Mouse (Mus musculus) ZHBTc4 (cell line): ENCODE measurements at regions not wholly inside any gene's neighbourhood (a gene's known extent, or its start where the extent isn't known, plus 50 kb on each side); places are given as distances from the start of the nearest gene placed in this dataset.

Source experiments
- DNase-seq: peaks from one replicate; pipeline ENCODE4 v3.0.0-alpha.2; 2011; ENCODE audit warnings: low read depth, low spot score

DNA sequence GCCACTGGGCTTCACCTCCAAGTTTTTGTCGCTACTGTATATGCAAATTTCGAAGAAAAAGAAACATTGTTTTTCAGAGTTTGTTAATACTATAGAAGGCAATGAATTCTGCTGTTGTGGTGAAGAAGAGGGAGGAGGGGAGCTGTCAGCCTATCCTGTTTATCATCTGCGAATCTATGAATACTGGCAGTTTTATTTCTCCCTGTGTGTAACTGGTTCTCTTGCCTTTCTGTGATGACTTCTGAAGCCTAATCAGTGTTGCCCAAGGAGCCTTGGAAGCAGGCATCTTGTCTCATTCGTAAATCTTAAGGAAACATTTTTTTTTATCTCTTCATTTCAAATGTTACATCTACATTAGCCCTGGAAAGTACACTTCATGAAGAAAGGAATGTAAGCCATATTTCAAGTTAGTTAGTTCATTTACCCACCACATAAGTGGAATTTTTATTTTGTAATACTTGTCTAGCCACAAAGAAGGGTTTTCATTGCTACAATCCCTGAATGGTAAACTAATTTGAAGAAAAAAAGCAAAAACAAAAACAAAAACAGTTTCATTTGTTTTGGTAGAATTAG lies 251.5 kb upstream of the Fn1 start:
- no peak for DNase-seq

DNA sequence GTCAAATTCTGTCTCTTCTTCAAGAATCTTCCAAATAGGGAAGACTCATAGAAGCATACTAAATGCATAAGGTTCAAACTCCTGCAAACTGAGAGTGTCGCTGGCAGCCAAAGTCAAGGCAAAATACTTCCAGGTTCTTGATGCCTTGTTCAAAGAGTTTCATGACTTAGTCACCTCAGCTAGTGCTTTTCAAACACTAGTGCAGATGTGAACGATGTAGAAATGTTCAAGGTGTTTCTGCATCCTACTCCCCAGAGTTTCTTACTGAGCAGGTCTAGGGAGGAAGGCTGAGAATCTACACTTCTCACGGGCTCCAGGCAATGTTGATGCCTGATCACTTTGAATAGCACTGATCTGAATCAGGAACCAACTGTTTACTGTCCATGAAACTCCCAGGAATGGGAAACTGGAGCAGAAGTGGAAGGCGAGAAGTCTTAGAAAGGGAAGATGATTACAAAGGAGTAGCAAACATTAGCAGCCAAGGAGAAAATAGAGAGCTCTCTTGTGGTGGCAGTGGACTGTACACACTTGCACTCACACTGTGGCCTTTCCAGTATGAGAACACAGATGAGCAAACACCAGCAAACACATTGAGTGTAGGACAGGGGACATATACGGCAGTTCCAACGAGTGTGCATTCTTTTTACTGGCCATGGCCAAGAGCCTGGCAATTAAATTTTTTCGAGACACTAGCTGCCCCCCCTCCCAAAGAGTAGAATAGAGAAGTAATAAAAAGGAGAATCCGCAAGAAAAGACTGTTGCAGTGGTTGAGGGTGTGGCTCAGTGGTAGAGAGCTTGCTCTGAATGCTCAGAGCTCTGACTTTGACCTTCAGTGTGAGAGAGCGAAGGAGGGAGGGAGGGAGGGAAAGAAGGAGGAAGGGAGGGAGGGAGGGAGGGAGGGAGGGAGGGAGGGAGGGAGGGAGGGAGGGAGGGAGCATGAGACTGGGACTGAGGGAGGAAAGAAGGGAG lies 247.4 kb upstream of the Fn1 start:
- no peak for DNase-seq

DNA sequence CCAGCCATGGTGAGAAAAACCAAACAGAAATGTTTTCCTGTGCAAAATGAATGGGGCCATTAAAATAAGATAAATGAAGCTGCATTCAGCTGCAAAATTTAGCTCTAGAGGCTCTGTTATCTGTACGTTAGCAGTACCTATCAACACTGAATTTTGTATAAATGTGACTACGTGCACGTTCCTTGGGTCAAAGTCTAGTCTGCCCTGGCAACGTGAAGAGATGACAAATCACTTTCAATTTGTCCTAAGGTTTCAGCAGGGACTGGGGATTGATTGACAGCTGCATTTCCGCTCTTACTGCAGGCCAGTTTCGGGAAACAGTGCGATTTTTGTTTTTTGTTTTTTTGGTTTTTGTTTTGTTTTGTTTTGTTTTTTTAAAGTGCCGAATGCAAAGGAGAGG lies 246.1 kb upstream of the Fn1 start:
- no peak for DNase-seq

DNA sequence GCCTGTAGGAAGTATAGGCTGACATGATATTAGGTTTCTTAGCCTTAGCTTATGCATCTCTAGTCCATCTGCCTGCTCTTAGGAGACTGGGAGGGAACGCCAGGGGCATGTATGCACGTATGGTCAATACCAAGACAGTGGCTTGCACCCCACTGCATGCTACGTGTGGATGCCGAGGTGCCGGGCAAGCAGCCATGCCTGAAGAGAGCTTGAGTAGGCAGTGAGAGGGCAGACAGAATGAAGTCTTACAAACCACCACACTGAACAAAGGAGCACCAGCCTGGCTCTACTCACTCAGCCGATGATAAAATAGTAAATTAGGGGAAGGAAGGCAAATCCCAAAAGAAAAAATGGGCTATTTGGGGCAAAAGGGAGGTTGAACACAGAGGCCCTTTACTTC lies 245.2 kb upstream of the Fn1 start:
- no peak for DNase-seq

DNA sequence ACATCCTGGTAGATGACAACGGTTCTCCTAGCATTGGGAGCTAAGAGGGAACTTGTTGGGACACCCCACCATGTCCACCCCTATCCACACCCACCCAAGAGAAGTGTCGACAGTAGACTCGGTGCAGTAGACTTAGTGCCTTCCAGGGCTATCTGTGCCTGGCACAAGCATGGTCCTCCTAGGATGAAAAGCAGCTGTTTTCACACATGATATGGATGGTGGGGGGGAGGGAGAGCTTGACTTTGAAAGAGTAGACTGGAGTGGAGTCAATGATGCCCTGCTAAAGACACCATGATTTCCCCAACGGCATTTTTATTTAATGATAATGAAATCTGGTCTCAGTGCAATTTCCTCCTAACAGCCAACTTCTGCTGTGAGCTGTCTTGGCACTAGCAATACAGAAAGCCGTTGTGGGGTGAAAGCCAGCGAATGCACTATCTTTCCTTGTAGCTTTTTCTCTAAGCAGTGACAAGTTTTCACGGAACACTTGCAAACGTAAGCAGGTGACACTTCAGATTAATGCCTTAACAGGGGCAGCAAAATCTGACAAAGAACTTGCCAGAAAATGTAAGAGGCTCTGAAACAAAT lies 244.6 kb upstream of the Fn1 start:
- no peak for DNase-seq

DNA sequence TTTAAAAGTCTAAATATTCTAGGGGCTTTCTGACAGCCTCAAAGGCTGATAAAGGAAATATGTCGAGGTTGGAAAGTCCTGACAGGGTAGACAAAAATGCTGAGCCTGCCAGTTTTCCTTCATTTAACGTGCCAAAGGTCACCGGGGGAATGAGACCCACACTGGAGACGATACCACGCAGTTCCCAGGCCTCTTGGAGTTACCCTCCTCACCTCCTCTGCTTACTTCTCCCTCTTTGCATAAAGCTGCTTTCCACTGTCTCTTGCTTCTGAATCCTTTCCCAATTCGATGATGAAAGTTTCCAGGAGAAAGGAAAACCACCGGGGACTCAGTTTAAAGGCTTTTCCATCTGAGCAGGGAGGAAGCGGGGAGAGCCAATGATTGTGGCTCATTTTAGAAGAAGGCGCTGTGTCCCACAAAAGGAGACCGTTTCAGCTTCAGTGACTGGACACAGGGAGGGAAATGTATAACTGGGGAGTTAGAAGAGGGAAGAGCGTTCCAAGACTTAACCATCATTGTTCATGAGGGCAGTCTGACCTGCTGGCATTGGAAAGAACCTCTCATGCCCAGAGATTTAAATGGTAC lies 243.2 kb upstream of the Fn1 start:
- no peak for DNase-seq

DNA sequence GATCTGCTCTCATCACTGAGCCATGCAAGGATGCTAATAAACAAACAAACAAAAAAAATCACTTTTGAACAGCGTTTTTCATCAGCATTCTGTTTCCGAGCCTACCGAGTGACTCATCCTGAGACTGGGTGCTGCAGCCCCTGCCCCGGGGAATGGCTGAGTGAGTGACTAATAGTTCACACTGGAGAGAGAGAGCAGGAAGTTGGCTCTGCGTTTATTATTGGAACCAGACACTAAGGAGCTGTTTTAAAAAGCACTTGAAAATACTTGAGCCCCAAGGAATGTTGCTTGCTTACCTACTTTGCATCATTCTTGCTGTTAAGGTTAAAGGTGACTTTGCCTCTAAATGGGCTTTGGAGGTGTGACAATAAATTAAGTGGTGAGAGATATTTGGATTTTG lies 240.6 kb upstream of the Fn1 start:
- DNase-seq, result no peak

DNA sequence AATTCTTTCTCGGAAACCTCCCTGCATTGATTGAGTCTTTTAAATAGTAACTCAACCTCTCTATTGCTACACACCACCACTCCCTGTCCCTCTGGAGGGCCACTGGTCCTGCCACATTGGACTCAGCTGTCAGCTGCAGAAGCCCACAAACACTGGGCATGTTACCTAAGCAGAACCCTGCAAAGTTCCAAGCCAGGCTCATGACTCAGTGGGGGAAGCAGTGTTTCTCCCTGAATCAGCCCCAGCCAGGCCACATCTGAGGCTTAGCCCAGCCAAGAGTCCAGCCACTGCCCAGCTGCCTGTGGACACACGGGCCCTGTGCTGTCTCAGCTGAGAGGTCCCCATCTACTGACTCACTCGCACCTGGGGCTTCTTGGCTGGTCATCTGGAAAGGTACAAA lies 234.8 kb upstream of the Fn1 start:
- DNase-seq, result no peak

DNA sequence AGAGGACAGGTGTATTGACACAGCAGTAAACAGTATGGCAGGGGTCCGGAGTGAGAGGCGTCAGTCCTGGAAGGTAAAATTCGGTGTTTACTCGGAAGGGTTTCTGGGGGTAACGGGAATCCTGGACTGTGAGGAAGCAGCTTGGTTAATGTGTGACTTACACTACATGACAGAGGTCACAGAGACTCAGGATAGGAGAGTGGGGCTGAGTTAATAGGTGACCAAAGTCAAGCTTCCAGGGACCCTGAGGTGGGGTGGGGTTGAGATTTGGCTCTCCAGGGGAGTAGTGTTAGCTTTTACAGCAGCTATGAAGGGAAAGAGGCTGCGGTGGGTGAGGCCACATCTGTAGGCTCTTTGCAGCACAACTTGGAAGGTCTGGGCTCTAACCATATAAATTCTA lies 233.9 kb upstream of the Fn1 start:
- DNase-seq, result no peak

DNA sequence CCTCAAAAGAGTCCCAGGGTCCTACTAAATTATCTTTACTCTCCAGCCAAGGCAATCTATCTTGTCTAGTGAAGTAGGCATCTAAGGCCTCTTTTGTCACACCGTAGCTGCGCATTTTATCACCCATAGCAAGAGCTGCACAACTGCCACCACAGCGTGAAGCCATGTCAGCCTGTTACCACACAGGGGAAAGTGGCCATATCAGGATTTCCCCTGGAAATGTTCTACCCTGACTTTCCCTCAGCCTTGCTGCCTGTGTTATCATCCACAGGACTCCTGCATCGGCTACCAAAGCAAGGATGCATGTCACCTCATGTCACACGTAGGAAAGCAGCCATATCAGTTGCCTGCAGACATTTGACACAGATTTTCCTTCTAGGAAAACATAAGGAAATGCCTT lies 233.2 kb upstream of the Fn1 start:
- DNase-seq, result no peak

DNA sequence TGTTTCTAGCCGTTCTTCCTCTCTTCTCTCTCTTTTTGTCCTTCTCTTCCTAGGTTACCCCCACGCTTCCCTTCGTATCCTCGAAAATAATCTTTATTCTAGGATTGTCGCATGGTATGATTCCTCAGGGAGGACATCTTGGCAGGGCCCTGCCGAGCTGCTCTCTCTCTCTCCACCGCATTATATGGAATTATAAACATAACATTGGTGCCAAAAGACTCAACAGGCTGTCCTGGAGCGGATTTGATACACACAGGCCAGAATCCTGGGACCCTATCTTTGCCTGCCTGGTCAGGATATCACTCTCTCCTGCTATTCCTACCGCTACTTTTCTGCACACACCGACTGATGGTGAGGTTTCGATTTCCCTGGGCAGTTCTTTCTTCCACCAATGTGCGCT lies 228.9 kb upstream of the Fn1 start:
- DNase-seq, result no peak

DNA sequence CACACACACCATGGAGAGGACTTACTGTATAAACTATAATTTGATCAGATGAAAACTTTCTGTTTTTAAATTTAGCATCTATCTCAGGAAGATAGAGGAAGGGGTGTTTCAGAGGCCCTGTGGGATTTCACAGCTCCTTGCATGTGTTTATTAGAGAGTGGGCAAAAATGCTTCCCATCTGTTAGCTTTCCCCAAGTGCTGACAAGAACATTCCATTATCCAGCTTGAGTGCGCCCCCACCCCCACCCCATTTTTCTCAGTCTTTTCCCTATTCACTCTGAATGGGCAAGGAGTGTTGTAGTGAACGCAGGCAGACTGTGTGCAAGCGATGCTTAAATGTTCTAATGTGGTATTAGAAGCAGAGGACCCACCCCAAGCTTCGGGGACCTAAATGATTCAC lies 228.2 kb upstream of the Fn1 start:
- DNase-seq, result no peak

DNA sequence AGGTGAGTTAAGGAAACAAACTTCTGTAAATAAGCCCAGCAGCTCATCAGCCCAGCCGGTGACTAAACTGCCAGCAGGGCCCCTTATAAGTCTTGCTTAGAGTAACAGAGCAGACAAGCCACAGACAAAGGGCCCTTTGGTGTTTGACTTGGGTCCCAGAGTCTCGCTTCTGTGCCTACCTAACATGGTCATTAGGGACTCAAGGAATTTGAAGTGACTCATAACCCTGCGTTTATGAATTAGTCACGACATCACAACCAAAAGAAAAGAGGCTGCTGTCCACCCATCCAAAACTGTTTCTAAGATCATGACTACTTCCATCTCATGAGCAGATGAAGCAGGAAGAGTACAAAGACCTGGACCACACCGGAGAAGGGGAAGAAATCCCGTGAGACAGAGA lies 227.5 kb upstream of the Fn1 start:
- DNase-seq, result no peak

DNA sequence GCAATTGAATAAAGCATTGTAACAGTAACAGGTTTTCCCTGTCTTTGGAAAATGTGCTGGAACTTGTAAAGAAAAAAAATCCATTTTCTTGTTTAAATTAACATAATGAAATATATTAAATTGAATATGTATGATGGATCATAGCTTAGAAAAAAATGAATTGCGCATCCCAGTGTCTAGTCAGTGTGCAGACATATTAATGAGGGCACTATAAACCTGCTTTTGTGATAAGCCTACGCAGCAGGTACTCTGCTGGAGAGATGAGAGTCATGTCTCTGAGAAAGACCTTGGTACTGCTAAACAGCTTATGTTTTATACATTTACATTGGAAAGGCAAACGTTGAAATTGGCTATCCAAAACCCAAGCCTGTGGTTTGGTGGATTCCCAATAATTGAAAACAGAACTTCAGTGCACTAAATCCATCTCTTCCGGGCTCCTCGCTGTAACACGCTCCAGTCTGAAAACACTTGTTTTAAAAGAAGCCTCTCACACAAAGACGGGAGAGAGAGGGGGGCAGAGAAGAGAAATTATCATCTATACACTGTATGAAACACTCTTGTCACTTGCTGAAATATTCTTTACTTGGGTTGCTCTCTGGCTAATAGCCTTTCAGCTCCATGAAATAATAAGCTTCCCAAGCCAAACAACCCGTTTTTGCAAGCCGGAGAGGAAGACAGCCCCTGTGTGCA lies 223.9 kb upstream of the Fn1 start:
- DNase-seq, result no peak

DNA sequence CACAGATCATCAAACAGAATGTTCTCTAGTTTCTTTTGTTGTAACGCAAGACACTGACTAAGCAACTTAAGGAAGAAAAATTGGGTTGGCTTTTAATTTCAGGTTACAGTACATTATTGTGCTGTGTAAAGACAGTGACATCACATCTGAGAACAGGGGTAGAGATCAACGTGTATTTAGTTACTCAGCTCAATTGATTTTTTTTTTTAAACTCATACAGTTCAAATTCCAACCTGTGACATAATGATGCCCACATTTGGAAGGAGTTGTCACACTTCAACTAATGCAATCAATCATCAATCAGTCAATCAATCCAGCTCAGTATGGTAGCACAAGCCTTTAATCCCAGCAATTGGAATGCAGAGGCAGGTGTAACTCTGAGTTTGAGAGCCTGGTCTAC lies 221.0 kb upstream of the Fn1 start:
- DNase-seq, result no peak

DNA sequence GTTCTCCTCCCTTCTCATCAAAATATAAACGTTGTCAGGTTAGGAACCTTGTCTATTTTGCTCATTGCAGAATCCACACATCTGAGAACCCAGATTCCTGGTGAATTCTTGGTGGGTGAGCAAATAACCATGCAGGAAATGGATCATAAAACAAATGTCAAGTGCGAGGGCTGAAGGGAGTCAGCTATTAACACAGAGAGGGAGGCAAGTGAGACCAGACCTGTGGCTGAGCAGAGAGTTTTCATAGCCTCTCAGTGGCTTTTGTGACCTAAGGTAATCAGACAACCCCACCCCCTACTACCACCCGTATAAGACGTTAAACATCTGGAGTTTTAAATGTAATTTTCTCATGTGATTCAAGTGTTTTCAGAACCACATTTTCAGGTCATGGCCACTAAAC lies 212.7 kb upstream of the Fn1 start:
- DNase-seq, result no peak

DNA sequence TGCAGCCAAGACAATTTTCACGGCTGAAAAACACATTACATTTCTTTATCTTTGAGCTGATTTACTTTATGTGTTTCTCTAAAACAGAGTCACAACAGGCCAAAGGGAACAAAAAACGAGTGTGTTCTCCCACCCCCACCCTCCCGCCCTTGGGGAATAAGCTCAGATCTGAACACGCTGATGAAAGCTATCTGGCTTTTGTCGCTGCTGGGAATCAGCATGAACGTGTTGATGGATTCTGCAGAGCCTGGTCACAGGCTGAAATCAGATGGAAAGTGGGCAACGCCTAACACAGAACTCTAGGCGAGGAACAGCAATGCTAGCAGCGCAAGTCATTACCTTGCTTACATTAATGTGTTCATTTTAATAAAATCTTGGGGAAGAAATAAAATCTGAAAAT lies 211.7 kb upstream of the Fn1 start:
- no peak for DNase-seq

DNA sequence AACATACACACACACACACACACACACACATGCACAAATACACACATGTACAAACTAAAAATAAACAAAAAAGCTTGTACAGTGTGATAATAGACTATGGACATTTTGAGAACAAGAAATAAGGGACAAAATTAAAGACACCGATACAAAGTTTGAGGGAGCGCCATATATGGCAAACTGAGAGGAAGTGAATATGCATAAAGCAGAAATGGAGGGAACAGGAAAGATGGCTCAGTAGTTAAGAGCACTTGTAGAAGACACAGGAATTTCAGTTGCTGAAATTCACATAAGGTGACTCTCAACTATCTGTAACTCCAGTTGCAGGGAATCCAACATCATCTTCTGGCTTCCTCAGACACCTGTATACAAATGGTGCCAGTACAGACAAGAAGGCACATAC lies 200.2 kb upstream of the Fn1 start:
- no peak for DNase-seq

DNA sequence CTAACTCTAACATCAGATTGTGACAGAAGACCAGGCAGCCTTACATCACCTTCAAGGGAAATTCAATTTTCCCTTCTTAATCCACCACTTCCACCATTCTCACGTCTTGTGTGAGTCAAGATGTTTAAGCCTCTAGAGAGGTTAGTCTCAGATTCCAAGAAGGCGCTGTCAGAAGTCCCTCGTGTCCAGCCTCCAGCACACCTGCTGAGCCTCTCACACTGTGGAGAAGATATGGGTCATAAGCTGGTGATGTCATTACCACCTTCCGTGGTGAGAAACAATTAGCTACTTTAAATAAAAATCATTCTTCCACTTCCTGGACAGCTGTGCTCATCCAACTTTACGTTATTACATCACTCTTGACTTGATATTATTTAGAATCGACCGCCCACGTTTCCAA lies 198.3 kb upstream of the Fn1 start:
- DNase-seq, result no peak

DNA sequence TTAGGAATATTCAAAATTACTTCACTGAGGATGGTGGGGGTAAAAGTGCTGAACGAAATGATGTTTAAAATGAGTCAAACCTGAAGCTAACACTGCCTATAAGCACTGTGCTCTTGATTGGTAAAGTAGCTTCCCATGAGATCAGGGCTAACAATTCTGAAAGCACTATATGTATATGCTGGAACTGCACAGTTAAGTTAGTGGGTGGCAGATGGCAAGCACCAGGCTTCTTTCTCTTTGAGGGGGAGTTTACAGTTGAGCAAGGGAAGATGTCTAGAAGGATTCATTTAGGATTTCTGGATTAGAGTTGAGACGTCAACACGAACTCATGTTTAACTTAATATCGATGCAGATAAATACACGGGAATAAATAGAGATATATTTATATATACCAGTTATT lies 195.7 kb upstream of the Fn1 start:
- DNase-seq, result no peak

DNA sequence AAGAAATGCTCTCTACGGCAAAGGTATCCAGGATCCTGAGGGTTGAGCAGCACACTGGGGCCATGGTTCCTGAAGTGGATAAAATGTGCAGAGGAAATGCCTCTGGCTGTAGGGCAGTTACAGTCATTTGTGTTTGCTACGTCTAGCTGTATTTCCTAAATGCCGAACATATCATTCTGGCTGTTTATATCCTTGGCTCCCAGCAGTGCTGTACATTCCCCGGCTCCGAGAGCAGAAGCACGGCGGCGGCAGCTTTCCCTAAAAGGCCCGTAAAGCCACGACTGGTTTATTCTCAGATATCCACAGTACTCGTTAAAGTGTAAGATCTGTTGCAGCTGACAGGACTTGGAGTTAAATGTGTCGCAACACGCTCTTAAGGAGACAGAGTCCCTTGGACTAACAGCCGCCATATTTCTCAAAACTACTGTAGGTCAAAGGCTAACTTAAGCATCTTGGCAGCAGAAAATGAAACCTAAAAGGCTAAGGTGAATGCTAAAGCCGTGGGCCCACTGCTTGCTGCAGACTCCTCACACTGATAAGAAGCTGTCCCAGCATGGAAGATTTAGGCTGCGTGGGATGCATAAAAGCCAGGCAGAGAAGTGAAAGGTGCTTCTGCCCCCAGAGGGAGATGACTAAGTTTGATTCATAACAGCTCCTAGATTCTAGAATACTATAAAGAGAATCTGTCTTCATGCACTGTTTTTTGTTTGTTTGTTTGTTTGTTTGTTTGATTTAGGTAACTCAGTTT lies 192.1 kb upstream of the Fn1 start:
- no peak for DNase-seq
